Mouse (Mus musculus) hindbrain, embryonic 14.5 days (tissue): Measurements from ENCODE around the gene Sc5d. TPM values are rescaled to one million over a fixed set of nuclear protein-coding genes. Genes with fewer than 3 reads are reported as not detected.

Source experiments
- ATAC-seq: fragments of 200-750 bp; cut with Nextera tagmentation; 2 replicates; pipeline ENCODE4 v1.8.0; 2017; ENCODE audit warnings: moderate number of reproducible peaks, mild to moderate bottlenecking, moderate TSS enrichment, moderate library complexity; ENCODE audit not compliant: low FRiP score
- DNase-seq: peaks from one replicate; pipeline ENCODE4 v3.0.0-alpha.2; 2015; ENCODE audit warnings: low spot score
- H3K27ac ChIP-seq: fragments of 300-500 bp; sonication (generic); 2 replicates; pipeline ENCODE4 v1.5.1; 2014; ENCODE audit warnings: mild to moderate bottlenecking, moderate library complexity
- H3K27me3 ChIP-seq: fragments of 300-500 bp; sonication (generic); 2 replicates; pipeline ENCODE4 v1.6.1; 2014; ENCODE audit warnings: mild to moderate bottlenecking, low read length, mixed read lengths; ENCODE audit not compliant: control insufficient read depth, insufficient read depth
- H3K36me3 ChIP-seq: fragments of 300-500 bp; sonication (generic); replicated peaks from 2 replicates; pipeline ENCODE4 v1.6.1; 2014; ENCODE audit not compliant: control insufficient read depth, insufficient read depth
- H3K4me1 ChIP-seq: fragments of 300-500 bp; sonication (generic); replicated peaks from 2 replicates; pipeline ENCODE4 v1.6.1; 2014; ENCODE audit warnings: antibody characterized with exemption, low read length, mixed read lengths; ENCODE audit not compliant: control insufficient read depth, insufficient read depth
- H3K4me2 ChIP-seq: fragments of 300-500 bp; sonication (generic); replicated peaks from 2 replicates; pipeline ENCODE4 v1.6.1; 2014; ENCODE audit warnings: mild to moderate bottlenecking, moderate library complexity
- H3K4me3 ChIP-seq: fragments of 300-500 bp; sonication (generic); replicated peaks from 2 replicates; pipeline ENCODE4 v1.5.1; 2014; ENCODE audit warnings: mild to moderate bottlenecking, low read length
- H3K9ac ChIP-seq: fragments of 300-500 bp; sonication (generic); 2 replicates; pipeline ENCODE4 v1.6.1; 2014
- H3K9me3 ChIP-seq: fragments of 300-500 bp; sonication (generic); 2 replicates; pipeline ENCODE4 v1.6.1; 2016; ENCODE audit warnings: low read length; ENCODE audit not compliant: control insufficient read depth
- WGBS: fragments of 180-500 bp; shearing (Covaris S2); extraction: QIAGEN DNeasy Blood & Tissue Kit; methylation state at CpG from one replicate; pipeline ENCODE4 v1.1.7; 2014; 5-methylcytosine and 5-hydroxymethylcytosine counted together
- polyA plus RNA-seq: library from polyadenylated mRNA; unstranded; fragments of >200 nt; fragmentation: Nextera tagmentation; extraction: Ambion mirVana; gene quantifications from 2 replicates; pipeline ENCODE4 v1.2.1, GENCODE M21; 2014

Gene Sc5d
- polyA plus RNA-seq, 1 experiment from 2014 or later: 88.1 TPM

GRCm38 (mm10) chr9:42278046-42278445, 14.0 kb upstream of the Sc5d start:
- H3K36me3 ChIP-seq: no peaks in the 10 kb centered on the region
- H3K27ac ChIP-seq: no peak overlapping the region
- H3K9ac ChIP-seq: no peak overlapping the region
- no peaks in the 10 kb centered on the region for H3K9me3 ChIP-seq
- WGBS: 74% methylated on average over 3 of the region's 3 CpGs
- DNase-seq (no peak), ATAC-seq (no peak)
- no peak overlapping the region for H3K4me3 ChIP-seq
- no peak overlapping the region for H3K4me2 ChIP-seq
- H3K27me3 ChIP-seq: no peaks in the 10 kb centered on the region
- no peaks in the 10 kb centered on the region for H3K4me1 ChIP-seq

DNA sequence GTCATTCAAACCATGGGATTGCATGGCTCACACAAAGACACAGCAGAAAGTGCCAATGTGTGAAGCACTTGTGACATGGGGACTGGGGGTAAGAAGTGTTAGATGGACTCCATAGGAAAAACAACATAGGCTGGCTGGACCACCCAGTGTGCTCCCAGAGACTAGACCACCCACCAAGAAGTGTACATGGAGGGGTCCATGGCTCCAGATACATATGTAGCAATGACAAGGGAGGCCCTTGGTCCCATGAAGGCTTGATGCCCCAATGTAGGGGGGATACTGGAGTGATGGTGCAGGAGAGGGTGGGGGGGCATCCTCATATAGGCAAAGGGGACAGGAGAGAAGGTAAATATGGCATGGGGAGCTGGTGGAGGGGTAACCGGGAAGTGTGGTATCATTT, 13.6 kb upstream of the Sc5d start:
- no peaks in the 10 kb centered on the region for H3K27me3 ChIP-seq
- WGBS: 100% methylated on average over 1 of the region's 1 CpGs
- no peak overlapping the region for H3K4me2 ChIP-seq
- no peak for DNase-seq
- H3K4me1 ChIP-seq: no peaks in the 10 kb centered on the region
- no peak overlapping the region for H3K27ac ChIP-seq
- no peaks in the 10 kb centered on the region for H3K36me3 ChIP-seq
- H3K9ac ChIP-seq: no peak overlapping the region
- no peak for ATAC-seq
- no peak overlapping the region for H3K4me3 ChIP-seq
- no peaks in the 10 kb centered on the region for H3K9me3 ChIP-seq

- Histone ChIP-seq H3K4me1 (no peaks in the 10 kb centered on the region), H3K27ac (no peak overlapping the region), H3K27me3 (no peaks in the 10 kb centered on the region), H3K9ac (no peak overlapping the region), H3K4me2 (no peak overlapping the region), H3K9me3 (no peaks in the 10 kb centered on the region), H3K4me3 (no peak overlapping the region), H3K36me3 (no peaks in the 10 kb centered on the region)
- no peak for DNase-seq
- no peak for ATAC-seq
Measured at GRCm38 (mm10) chr9:42277162-42277561, 13.1 kb upstream of the Sc5d start.

DNA sequence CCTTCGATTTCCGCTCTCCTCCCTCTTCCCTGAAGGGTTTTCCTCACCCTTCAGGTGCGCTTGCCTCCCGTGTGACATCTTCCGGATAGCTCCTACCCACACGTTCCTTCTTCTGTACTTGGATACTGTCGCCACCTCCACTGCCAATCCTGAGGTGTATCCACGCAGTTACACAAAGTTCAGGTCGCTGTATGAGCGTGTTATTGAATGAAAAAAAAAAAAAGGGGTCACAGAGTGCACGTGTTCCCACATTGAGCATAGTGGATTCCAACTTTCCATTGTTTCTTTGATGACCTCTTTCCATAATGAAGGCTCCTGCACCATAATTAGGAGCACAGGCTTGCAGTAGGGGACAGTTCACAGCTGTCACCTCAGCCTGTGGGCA, 11.7 kb upstream of the Sc5d start:
- 75% methylated on average over 11 of the region's 11 CpGs for WGBS
- Histone ChIP-seq H3K4me2 (no peak overlapping the region), H3K4me3 (no peak overlapping the region), H3K36me3 (no peaks in the 10 kb centered on the region), H3K27ac (no peak overlapping the region), H3K9me3 (no peaks in the 10 kb centered on the region), H3K9ac (no peak overlapping the region), H3K27me3 (no peaks in the 10 kb centered on the region), H3K4me1 (no peaks in the 10 kb centered on the region)
- ATAC-seq: no peak
- no peak for DNase-seq

DNA sequence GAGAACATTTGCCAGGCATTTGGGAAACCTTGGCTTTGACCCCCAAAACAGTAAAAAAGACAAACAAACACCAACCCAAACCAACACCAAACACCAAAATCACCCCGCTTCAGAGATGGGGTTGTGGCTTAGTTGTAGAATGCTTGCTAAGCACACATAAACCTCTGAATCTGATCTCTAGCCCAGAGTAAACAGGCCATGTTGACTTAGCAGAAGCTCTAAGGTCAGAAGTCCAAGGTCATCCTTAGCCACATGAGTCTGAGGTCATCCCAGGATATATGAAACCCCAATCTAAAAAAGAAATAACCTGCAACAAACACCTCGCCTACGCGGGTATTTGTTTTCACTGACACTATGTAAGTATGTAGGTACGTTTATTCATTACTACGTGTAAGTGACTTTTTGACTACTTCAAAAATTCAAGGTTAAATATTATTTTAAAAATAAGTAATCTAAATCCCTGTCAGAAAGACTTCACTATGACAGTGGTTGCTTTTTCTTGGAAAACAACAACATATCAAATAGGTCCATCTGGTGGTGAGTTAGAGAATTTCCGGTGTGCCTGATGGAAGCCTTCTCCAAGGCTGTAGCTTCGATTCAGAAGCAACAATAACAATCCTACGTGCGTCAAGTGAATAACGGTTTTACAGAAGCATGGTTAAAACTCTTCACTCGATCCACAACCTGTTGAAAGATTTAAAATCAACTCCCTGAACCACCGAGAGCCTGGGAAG, 11.1 kb upstream of the Sc5d start:
- Histone ChIP-seq H3K4me3 (no peak overlapping the region), H3K9me3 (no peaks in the 10 kb centered on the region), H3K36me3 (no peaks in the 10 kb centered on the region), H3K4me1 (no peaks in the 10 kb centered on the region), H3K4me2 (no peak overlapping the region), H3K27me3 (no peaks in the 10 kb centered on the region), H3K9ac (no peak overlapping the region), H3K27ac (no peak overlapping the region)
- ATAC-seq (no peak), DNase-seq (peak; percentile 78)
- 59% methylated on average over 13 of the region's 13 CpGs for WGBS

GRCm38 (mm10) chr9:42273682-42274296, 9.7 kb upstream of the Sc5d start:
- Histone ChIP-seq H3K4me2 (no peak overlapping the region), H3K4me1 (no peaks in the 10 kb centered on the region), H3K36me3 (no peaks in the 10 kb centered on the region), H3K9ac (no peak overlapping the region), H3K27ac (no peak overlapping the region), H3K4me3 (no peak overlapping the region), H3K27me3 (no peaks in the 10 kb centered on the region), H3K9me3 (no peaks in the 10 kb centered on the region)
- DNase-seq: no peak
- no peak for ATAC-seq
- WGBS: 92% methylated on average over 6 of the region's 6 CpGs

DNA sequence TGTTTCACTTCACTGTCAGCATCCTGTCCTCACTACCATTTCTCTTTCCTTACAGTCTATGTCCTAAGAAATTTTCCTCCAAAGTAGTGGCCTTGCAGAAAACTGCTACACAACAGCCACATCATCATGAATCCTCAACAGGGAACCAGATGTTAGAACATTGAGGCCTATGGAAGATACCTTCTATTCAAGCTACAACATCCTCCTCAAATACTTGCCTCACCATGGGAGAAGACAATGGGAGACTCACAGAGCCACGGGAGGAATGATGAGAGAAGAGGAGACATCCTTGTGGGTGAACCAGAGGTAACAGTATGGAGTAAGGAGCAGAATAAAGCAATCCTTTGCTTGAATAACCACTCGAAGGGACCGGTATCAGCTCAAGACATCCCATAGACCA, 9.1 kb upstream of the Sc5d start:
- H3K4me2 ChIP-seq: no peak overlapping the region
- H3K27me3 ChIP-seq: no peaks in the 10 kb centered on the region
- 80% methylated on average over 3 of the region's 3 CpGs for WGBS
- H3K4me3 ChIP-seq: no peak overlapping the region
- no peaks in the 10 kb centered on the region for H3K4me1 ChIP-seq
- no peaks in the 10 kb centered on the region for H3K9me3 ChIP-seq
- no peak overlapping the region for H3K27ac ChIP-seq
- DNase-seq (no peak), ATAC-seq (no peak)
- no peak overlapping the region for H3K9ac ChIP-seq
- H3K36me3 ChIP-seq: no peaks in the 10 kb centered on the region

DNA sequence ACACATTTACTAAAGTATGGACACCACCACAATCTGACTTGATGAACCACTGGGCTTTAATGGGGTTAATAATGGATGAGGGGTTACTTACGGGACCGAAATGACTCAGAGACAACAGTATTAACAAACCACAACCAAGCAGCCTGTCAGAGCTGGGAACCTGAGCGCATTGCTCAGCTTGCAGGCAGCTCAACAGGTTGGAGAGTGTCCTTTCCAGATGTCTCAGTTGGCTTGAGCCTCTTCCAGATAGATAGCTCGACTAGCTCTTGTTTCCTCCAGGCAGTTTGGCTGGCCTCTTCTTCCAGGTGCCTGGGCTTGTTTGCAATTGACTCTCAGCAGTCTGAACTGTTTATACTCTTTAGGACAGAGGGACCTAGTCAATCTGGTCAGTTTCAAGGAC, 8.6 kb upstream of the Sc5d start:
- ATAC-seq: no peak

GRCm38 (mm10) chr9:42271456-42271855, 7.4 kb upstream of the Sc5d start:
- no peak overlapping the region for H3K27ac ChIP-seq
- DNase-seq (no peak), ATAC-seq (no peak)
- 85% methylated on average over 5 of the region's 5 CpGs for WGBS
- H3K27me3 ChIP-seq: no peaks in the 10 kb centered on the region
- no peak overlapping the region for H3K4me3 ChIP-seq
- H3K4me1 ChIP-seq: no peaks in the 10 kb centered on the region
- no peak overlapping the region for H3K4me2 ChIP-seq
- no peaks in the 10 kb centered on the region for H3K36me3 ChIP-seq
- H3K9ac ChIP-seq: no peak overlapping the region
- H3K9me3 ChIP-seq: no peaks in the 10 kb centered on the region

More for the DNA sequence above, 8.6 kb upstream of the Sc5d start:
- H3K27ac ChIP-seq: no peak overlapping the region
- H3K36me3 ChIP-seq: no peaks in the 10 kb centered on the region
- H3K27me3 ChIP-seq: no peaks in the 10 kb centered on the region
- DNase-seq: no peak
- no peak overlapping the region for H3K4me2 ChIP-seq
- no peaks in the 10 kb centered on the region for H3K9me3 ChIP-seq
- H3K4me3 ChIP-seq: no peak overlapping the region
- no peak overlapping the region for H3K9ac ChIP-seq
- WGBS: 68% methylated on average over 4 of the region's 4 CpGs
- H3K4me1 ChIP-seq: no peaks in the 10 kb centered on the region
